8 mouse cellular contexts compared by ENCODE assay signal in genomic region chr11:117968716-117969099, GRCm38 (mm10). TPM values are rescaled to one million over a fixed set of nuclear protein-coding genes. Genes with fewer than 3 reads are reported as not detected.
DNase-seq lines count a peak whose midpoint lies in the region; ATAC-seq and TF ChIP-seq lines count a peak whose summit lies in the region.

No protein-coding gene starts in this region.

- no peaks in the 10 kb centered on the region for H3K36me3 ChIP-seq in thymus, adult 2 months (ENCODE audit: control insufficient read depth, insufficient read depth, low read length)
- H3K36me3 ChIP-seq in limb, embryonic 13.5 days, result peaks cover 14% of the 10 kb centered on the region
- H3K36me3 ChIP-seq in stomach, embryonic 14.5 days (ENCODE audit: control insufficient read depth, insufficient read depth, low read length), result peaks cover 7% of the 10 kb centered on the region; the same call in 1 of the 2 replicates

- H3K9ac ChIP-seq in limb, embryonic 13.5 days, result peak overlapping the region; percentile 91
- peak overlapping the region; percentile 83 for H3K9ac ChIP-seq in stomach, embryonic 14.5 days (replicated peaks; ENCODE audit: low read depth, low read length)

- DNase-seq in gastrocnemius, adult 18-20 months (ENCODE audit: low spot score), result peak; percentile 54
- no peak for DNase-seq in gastrocnemius, postnatal 10 days
- DNase-seq in thymus, adult 2 months, result peak; percentile 73
- no peak for DNase-seq in thymus, postnatal 4 days
- DNase-seq in cerebellum, adult 9-11 months, result no peak
- DNase-seq in frontal cortex, postnatal 10 days (ENCODE audit: low spot score in 2 of 2), result no peak

- H3K4me2 ChIP-seq in limb, embryonic 13.5 days (replicated peaks), result peak overlapping the region; percentile 99
- peak overlapping the region; percentile 98 for H3K4me2 ChIP-seq in stomach, embryonic 14.5 days (replicated peaks; ENCODE audit: low read depth, low read length)

- ATAC-seq in limb, embryonic 13.5 days (ENCODE audit: low FRiP score, low read depth), result peak; percentile 34
- no peak; the same call in 1 of the 2 replicates for ATAC-seq in stomach, embryonic 14.5 days (ENCODE audit: insufficient number of reproducible peaks, insufficient read depth, low FRiP score, low read depth)

- peaks cover 79% of the 10 kb centered on the region for H3K4me1 ChIP-seq in thymus, adult 2 months (replicated peaks; ENCODE audit: control insufficient read depth, insufficient read depth, low read length)
- H3K4me1 ChIP-seq in limb, embryonic 13.5 days, result peaks cover 50% of the 10 kb centered on the region
- H3K4me1 ChIP-seq in stomach, embryonic 14.5 days (ENCODE audit: control insufficient read depth, insufficient read depth, low read length), result peaks cover 37% of the 10 kb centered on the region

- no peaks in the 10 kb centered on the region for H3K9me3 ChIP-seq in limb, embryonic 13.5 days
- no peaks in the 10 kb centered on the region for H3K9me3 ChIP-seq in stomach, embryonic 14.5 days (ENCODE audit: control insufficient read depth, low read depth, low read length)

- WGBS in thymus, adult 2 months, result 1% methylated on average over 34 of the region's 34 CpGs
- WGBS in limb, embryonic 13.5 days, result 0% methylated on average over 34 of the region's 34 CpGs
- WGBS in stomach, embryonic 14.5 days, result under 1% methylated on average over 34 of the region's 34 CpGs

- H3K27me3 ChIP-seq in thymus, adult 2 months (ENCODE audit: control insufficient read depth, insufficient read depth, low read length), result no peaks in the 10 kb centered on the region
- peaks cover 21% of the 10 kb centered on the region for H3K27me3 ChIP-seq in limb, embryonic 13.5 days
- no peaks in the 10 kb centered on the region for H3K27me3 ChIP-seq in stomach, embryonic 14.5 days (ENCODE audit: control insufficient read depth, insufficient read depth, low read length)

- TF ChIP-seq POLR2A in thymus, adult 2 months (IDR thresholded peaks at IDR 0.05; ENCODE audit: control insufficient read depth, extremely low read depth, insufficient read depth, low read length, poor library complexity), result no peak

- TF ChIP-seq CTCF in thymus, adult 2 months (IDR thresholded peaks at IDR 0.05; ENCODE audit: borderline replicate concordance, control insufficient read depth, extremely low read depth, insufficient read depth, low read length, poor library complexity), result peak; percentile 64; the same call in 1 of the 2 replicates

- no peak overlapping the region for H3K27ac ChIP-seq in thymus, adult 2 months (ENCODE audit: control insufficient read depth, insufficient read depth, low read length)
- peak overlapping the region; percentile 98 for H3K27ac ChIP-seq in limb, embryonic 13.5 days
- H3K27ac ChIP-seq in stomach, embryonic 14.5 days (ENCODE audit: low read length), result peak overlapping the region; percentile 94

- peak overlapping the region; percentile 56 for H3K4me3 ChIP-seq in thymus, adult 2 months (ENCODE audit: control insufficient read depth, insufficient read depth, low read length)
- H3K4me3 ChIP-seq in limb, embryonic 13.5 days, result peak overlapping the region; percentile 79
- peak overlapping the region; percentile 46 for H3K4me3 ChIP-seq in stomach, embryonic 14.5 days (ENCODE audit: low read depth, low read length)

RNA-seq across cellular contexts. Expression of gene Socs3, which starts 1.1 kb away (rescaled TPM):
- 1 to 10 TPM; 3.1 to 6.6 TPM for total RNA-seq in gastrocnemius, adult 18-20 months (2021)
- total RNA-seq in gastrocnemius, postnatal 10 days (2021), result 1 to 10 TPM; 6.2 to 9.8 TPM
- 44.3 and 45.7 TPM in 2 replicates for polyA plus RNA-seq in thymus, adult 2 months (2012; rRNA removed)
- 15.6 and 15.8 TPM in 2 replicates for polyA plus RNA-seq in limb, embryonic 13.5 days (2015; fragmentation: Nextera tagmentation; extraction: Ambion mirVana)
- 9.2 and 11.5 TPM in 2 replicates for polyA plus RNA-seq in stomach, embryonic 14.5 days (2014; fragmentation: Nextera tagmentation; extraction: Ambion mirVana)

RNA-seq across cellular contexts. Expression of gene Pgs1, which starts 17.4 kb away (rescaled TPM):
- 10 to 100 TPM; 17.6 to 18.5 TPM for total RNA-seq in gastrocnemius, adult 18-20 months (2021)
- 10 to 100 TPM; 17.8 to 21.6 TPM for total RNA-seq in gastrocnemius, postnatal 10 days (2021)
- polyA plus RNA-seq in thymus, adult 2 months (2012; rRNA removed), result 89.1 and 89.5 TPM in 2 replicates
- polyA plus RNA-seq in limb, embryonic 13.5 days (2015; fragmentation: Nextera tagmentation; extraction: Ambion mirVana), result 34.4 and 35.7 TPM in 2 replicates
- 30.6 and 30.8 TPM in 2 replicates for polyA plus RNA-seq in stomach, embryonic 14.5 days (2014; fragmentation: Nextera tagmentation; extraction: Ambion mirVana)

Comparison
In these comparisons a context has a peak if more than half of its experiments do, and no peak if none do; other contexts are left out.
1. DNase-seq: peak in gastrocnemius, adult 18-20 months (single experiment) and thymus, adult 2 months (single experiment); none in gastrocnemius, postnatal 10 days (single experiment), thymus, postnatal 4 days (single experiment), cerebellum, adult 9-11 months (single experiment) and frontal cortex, postnatal 10 days (0 of 2).
2. Peak in every context shown above with its lines, with median percentiles within 50 percentile points of each other: H3K4me3 ChIP-seq.